Mouse (Mus musculus) spleen, embryonic (tissue): ENCODE data around the gene Trim54.

Source experiments
- CTCF ChIA-PET: fragments of 350-600 bp; sonication (Branson Sonifier 250); formaldehyde crosslinking; loops from one replicate; lab custom pipeline; 2022; lab: Charles Lee

Gene Trim54

DNA sequence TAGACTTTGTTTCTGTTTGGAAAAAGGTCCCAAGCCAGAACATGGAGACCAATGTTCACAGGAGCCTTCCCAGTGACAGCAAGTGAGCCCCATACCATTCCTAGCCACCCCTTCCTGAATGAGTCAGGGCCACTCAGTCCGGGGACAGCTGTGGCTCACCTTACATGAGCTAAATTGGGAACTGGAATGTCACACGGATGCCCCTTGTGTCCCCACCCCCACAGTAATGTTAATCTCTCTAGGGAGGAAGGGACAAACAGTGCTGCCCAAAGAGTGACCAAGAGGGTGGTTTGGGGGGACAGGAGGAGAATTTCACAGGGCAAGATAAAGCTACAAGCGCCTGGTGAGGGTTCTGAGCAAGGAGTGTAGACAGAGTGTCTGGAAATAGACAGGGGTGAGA lies at the start of gene Trim54:
Gene Trim54, plus strand, starts transcription at position 359 of the 400 bp plus-strand sequence.
- CTCF ChIA-PET = no interaction called here

DNA sequence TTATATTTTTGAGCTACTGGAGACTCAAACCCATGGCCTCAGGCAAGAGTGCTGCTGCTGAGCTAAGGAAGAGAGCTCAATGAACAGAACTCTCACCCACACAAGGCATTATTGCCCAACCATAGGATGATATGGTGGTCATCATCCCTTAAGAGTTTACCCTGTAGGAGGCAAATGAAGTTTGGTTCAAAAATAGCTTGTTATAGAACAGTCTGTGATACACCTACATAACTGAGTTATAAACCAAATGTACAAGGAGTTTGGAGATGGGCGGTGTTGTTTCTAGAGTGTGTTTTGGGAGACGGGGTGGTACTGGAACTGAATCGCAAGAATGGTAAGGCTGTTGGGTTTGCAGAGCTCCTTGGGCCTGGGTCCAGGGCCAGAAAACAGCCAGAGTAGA lies 46.7 kb upstream of the Trim54 start:
- CTCF ChIA-PET = no interaction called here

DNA sequence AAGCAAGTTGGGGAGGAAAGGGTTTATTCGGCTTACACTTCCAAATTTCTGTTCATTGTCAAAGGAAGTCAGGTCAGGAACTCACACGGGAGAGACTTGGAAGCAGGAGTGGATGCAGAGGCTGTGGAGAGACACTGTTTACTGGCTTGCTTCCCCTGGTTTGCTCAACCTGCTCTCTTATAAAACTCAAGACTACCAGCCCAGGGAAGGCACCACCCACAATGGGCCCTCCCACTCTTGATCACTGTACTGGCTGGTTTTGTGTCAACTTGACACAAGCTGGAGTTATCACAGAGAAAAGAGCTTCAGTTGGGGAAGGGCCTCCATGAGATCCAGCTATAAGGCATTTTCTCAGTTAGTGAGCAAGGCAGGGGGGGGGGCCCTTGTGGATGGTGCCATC lies 45.5 kb upstream of the Trim54 start:
- CTCF ChIA-PET = interaction anchor here (0.6 kb wide), 1 partner anchor 48 kb away, joined by 8 read pairs; no protein-coding TSS in a partner anchor

DNA sequence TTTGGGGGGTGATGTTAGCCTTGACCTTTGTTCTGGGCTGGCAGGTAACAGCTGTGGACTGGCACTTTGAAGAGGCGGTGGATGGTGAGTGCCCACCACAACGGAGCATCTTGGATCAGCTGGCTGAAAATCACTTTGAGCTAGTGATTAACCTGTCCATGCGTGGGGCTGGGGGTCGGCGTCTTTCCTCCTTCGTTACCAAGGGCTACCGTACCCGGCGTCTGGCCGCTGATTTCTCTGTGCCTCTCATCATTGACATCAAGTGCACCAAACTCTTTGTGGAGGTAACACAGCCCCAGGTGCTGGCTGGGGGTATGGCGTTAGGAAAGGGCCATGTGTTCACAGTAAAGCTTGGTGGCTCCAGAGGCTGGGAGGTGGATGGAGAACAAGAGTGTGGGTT lies 44.7 kb upstream of the Trim54 start:
- CTCF ChIA-PET = interaction anchor here (0.5 kb wide), 1 partner anchor 1725 kb away, joined by 3 read pairs; no protein-coding TSS in a partner anchor

DNA sequence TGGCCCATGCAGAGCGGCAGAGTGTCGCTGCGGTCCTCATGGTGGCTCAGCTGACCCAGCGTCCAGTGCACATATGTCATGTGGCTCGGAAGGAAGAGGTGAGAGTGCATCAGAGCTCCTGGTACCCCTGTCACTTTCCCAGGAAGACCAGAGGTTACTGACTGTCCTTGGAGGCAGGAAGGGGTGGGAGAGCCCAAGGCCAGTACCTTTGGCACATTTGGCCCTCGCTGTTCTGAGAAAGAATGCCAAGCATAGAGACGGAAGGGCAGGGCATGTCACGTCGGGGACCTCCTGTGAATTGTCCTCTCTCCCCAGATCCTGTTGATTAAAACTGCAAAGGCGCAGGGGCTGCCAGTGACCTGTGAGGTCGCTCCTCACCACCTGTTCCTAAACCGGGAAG lies 43.3 kb upstream of the Trim54 start:
- CTCF ChIA-PET = interaction anchor here (0.6 kb wide), 1 partner anchor 1405 kb away, joined by 8 read pairs; no protein-coding TSS in a partner anchor

DNA sequence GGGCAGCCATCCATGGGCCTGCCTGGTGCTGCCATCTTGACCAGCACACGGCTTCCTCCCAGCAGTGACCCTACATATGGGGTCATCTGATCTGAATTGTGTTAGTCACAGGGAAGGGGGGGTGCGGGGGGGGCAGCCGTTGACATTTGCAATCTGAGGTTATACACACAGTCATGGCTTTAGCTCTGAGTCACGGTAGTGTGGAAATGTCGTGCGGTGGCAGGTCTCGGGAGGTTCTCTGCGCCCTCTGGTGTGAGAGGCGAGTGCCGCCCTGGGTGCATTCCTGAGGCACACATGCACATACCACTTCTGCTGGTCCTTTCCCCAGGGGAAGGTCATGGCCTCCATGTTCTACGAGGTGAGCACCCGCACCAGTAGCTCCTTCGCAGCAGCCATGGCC lies 40.2 kb upstream of the Trim54 start:
- CTCF ChIA-PET = interaction anchor here (0.9 kb wide), 1 partner anchor 25 kb away, joined by 3 read pairs; no protein-coding TSS in a partner anchor

DNA sequence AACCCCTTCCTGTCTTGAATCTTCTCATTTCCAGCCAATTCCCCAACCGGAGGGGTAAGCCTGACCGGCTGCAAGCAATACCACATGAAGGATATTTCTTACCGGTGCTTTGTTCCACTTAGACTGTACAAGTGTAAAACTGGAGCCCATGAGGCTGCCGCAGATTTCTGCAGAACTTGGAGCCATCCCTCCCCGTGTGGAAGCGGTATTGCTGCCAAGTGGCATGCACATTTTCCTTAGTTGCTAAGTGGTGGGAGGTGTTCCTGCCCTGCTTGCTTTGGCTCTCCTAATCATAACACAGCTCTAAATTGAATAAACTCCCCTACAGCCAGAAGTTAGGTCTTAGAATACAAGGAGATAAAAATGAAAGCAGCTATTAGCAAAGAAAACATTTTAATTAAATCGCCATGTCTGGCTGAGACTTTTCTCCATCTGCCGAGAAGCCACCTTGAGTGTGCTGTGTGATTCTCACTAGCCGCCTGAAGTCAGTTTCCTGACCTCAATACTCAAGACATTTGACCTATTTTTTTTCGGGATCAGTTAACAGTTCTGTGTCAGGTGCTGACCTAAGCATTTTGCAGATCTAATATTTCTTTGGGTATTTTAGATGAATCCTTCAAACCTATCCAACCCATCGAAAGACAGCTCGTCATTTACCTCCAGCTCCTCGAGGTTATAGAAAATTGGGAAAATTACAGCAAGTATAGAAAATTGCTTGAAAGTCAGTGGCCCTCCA lies 36.3 kb upstream of the Trim54 start:
- CTCF ChIA-PET = no interaction called here

DNA sequence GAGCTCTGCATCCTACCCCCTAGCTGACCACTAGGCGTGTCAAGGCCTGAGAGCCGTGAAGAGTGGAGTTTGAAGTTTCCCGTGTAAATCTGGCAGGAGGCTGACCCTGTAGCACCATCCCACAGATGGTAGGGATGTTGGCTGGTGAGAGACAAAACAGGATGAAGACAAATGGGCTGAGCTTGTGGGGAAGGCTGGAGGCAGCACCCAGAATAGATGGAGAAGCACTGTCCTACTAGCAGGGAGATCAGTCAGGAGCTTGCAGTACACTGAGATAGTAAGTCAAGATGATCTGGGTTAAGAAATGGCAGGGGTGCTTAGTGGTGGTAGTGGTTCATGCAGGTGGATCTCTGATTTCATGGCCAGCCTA lies 35.7 kb upstream of the Trim54 start:
- CTCF ChIA-PET = no interaction called here

DNA sequence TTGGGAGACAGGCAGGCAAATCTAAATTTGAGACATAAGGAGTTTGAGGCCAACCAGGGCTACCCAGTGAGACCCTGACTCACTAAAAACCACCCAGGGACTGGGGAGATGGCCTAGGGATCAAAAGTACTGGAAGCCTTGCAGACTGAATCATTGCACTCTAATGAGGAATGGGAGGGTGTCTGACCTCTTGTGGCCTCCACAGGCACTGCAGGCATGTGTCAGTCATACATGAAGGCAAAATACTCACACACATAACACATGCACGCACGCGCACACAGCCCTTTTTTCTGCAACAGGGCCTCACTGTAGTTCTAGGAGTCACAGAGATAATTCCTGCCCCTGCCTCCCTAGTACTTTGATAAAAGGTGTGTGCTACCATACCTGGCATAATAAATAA lies 35.1 kb upstream of the Trim54 start:
- CTCF ChIA-PET = no interaction called here

DNA sequence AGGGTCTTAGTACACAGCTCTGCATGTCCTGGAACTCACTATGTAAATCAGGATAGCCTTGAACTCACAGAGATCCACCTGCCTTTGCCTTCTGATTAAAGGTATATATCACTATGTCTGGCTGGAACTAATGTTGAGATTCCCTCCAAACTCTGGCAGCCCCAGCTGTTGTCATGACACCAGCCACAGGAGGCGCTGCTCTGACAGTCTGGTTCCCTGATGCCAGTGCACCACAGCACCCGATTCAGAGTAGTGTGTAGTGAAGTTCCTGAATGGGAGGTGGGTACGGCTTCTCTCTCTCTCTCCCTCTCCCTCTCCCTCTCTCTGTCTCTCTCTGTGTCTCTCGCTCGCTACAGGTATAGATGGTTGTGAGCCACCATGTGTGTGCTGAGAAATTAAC lies 34.2 kb upstream of the Trim54 start:
- CTCF ChIA-PET = no interaction called here

DNA sequence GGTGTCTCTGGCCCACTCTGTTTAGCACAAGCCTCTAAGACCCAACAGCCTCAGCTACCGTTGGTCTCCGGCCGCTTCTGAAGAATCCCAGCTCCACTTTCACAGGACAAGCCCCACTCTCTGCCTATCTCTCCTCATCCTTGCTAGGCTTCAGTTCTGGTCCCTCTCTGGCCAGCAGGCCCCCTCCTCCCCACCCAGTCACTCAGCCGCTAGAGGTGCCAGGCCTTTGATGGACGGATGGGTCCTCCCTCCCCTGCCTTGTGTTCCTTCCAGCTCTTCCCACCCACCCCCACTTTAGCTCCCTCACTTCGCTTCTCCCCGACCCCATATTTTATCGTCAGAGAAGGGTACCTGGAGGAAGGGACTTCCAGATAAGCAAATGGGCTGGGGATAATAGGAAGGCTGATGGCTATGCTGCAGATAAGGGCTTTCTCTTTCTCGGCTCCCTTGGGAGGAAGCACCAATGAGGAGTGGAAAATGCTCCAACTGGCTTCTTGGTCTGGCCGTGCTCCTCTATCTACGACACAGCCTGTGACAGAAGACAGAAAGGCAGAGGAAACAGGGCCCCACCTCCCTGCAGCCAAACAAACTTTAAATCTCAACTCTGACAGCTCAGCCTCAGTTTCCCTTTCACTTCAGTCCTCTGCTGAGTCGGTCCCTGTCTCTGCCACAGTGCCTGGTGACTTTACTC lies 33.4 kb upstream of the Trim54 start:
- CTCF ChIA-PET = interaction anchor here (0.6 kb wide), 1 partner anchor 246 kb away, joined by 3 read pairs; no protein-coding TSS in a partner anchor

DNA sequence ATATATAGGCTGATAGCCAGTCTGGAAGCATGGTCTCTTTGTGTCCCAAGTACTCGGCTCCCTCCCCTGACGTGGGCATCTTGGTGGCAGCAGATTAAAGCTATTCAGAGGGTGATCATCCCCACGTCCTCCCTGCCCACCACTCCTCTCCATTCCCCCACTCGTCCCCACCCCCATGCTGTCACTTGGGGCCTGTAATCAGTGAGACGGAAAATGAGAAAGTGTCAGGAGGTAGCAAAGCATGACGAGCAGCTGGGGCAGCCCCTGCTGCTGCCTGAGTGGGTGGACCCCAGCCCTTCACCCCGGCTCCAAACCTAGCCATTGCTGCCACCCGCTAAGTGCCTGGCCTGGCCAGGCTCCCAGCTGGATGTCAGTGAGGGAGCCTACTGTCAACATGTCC lies 32.6 kb upstream of the Trim54 start:
- CTCF ChIA-PET = interaction anchor here (0.7 kb wide), 1 partner anchor 119 kb away, joined by 3 read pairs; no protein-coding TSS in a partner anchor

DNA sequence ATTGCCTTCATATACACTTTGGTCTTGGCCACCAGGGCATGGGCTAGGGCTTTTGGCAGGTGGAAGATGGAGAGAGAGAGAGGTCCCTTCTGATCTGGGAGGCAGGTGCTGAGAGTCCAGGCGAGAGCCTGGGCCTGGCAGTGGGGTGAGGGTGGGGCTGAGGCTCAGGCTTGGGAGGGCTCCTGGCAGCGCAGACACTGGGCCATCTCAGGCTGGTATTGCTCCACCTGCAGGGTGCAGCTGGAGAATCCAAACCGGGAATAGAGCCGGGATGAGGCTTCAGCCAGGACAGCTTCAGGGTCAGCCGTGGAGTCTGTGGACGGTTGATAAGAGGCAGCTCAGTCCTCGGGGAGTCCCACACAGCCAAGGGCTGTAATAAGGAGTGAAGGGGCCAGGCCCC lies 29.9 kb upstream of the Trim54 start:
- CTCF ChIA-PET = interaction anchor here (0.6 kb wide), 1 partner anchor 24 kb away, joined by 3 read pairs; no protein-coding TSS in a partner anchor

DNA sequence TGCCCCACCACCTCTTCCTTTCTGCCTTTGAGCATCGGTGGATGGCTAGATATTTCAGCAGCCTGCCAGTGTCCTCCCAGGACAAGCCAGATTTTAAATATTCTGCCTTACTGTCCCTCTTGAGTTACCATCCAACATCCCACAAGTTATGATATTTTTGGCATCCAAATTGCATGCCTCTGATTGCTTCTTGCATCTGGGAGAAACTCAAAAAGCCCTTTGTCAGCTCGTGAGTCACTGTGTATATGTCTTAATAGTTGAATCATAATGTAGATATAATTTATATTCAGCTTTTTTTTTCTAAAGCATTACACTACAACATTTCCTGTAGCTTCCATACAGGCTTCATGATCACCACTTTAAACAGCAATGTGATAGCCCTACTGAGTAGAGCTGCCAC lies 29.4 kb upstream of the Trim54 start:
- CTCF ChIA-PET = no interaction called here

DNA sequence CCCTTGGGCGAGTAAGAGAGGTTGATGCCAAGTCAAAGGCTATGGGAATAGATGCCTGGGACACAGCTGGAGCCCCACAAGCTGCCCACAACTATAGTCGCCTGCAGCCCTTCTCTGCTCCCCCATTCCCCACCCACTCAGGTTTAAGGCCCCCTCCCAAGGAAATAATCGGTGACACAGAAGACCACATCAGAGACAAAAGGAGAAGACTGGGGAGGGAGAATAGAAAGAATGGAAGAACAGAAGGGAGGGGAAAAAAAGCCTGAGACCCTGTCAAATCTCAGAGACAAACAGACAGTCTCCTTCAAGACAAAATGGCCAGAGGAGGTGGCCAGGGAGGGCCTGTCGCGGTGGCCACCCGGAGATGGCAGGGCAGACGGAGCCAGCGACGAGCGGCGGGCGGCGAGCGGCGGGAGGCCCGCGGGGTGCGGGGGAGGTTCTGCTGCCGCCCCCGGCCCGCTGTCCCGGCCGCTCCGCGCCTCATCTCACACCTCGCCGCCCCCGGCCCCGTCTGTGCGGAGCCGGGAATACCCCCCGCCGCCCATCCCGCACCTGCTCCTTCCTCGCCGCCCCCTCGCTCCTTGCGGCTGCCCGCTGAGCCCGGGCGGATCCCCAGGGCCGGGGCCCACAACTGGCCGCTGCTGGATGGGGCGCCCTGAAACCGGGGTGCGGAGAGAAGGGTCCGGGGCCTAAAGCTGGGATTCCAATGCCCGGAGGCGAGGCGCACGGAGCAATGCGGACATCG lies 24.1 kb upstream of the Trim54 start:
- CTCF ChIA-PET = no interaction called here

DNA sequence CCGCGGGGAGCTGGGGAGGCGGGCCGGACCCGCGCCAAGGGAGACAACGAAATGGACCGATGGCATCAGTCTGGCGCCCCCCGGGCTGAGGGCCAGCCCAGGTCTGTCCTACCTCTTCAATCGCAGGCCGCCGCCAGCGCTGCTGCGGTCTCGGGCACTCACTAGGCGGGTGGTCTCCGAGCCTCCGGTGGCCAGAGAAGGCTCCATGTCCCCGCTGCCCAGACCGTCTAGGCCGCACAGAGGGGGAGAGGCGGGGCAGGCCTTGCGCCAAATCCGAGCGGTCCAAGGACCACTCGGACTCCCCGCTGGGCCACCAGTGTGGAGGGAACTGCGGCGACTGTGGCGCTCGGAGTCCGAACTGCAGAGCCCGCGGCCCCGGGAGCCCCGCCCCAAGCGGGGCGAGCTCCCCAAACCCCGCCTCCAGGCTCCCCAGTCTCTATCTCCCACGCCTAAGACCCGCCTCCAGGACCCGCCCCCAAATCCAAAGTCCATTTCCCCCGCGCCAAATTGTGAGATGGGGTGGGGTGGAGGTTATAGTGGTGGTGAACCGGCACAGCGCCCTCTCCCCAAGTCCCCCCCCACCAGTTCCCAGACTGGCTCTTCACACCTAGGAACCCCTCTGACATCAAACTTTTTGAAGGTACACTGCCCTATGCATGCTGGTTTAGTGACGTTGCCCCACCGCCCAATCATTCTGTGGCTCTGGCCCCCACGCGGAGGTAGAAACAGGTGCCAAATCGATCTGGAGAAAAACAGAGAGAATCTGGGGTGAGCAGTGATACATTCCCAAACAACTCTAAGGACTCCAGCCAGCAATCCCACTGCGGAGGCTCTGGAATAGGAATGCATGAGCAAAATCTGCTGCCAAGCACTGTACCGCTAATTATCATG lies 23.1 kb upstream of the Trim54 start:
- CTCF ChIA-PET = no interaction called here

DNA sequence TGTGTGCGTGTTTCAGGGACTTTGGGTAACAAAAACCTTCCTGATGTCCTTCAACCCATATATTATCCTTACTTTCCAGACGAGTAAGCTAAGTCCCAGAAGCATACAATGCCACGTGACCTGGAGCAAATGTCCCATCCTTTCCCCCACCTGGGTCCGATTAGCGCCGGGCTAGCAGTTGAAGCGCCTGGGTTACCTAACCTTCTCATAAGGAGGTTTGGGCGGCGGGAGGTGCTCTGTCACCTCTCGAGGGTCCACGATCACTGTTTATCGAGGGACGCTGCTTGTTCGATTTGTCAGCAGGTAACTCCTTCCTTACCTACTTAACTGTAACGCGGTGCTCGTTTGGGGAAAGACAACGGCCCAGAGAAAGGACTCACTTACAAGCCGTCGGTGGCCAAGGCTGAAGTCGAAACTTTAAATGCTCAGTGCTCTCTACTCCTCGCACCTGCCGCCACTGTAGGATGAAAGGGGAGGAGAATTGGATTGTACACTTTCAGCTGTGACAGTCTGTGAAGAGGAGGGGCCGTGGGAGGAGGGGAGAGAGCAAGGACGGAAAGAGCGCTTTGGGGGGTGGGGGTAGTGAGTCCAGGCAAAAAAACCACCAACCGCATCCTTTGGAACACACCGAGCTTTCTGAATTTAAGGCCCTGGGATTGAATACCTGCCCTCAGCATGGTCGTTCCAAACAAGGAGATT lies 22.3 kb upstream of the Trim54 start:
- CTCF ChIA-PET = interaction anchor here (0.6 kb wide), 2 partner anchors 10 to 204 kb away, joined by 3 to 4 read pairs; no protein-coding TSS in a partner anchor

DNA sequence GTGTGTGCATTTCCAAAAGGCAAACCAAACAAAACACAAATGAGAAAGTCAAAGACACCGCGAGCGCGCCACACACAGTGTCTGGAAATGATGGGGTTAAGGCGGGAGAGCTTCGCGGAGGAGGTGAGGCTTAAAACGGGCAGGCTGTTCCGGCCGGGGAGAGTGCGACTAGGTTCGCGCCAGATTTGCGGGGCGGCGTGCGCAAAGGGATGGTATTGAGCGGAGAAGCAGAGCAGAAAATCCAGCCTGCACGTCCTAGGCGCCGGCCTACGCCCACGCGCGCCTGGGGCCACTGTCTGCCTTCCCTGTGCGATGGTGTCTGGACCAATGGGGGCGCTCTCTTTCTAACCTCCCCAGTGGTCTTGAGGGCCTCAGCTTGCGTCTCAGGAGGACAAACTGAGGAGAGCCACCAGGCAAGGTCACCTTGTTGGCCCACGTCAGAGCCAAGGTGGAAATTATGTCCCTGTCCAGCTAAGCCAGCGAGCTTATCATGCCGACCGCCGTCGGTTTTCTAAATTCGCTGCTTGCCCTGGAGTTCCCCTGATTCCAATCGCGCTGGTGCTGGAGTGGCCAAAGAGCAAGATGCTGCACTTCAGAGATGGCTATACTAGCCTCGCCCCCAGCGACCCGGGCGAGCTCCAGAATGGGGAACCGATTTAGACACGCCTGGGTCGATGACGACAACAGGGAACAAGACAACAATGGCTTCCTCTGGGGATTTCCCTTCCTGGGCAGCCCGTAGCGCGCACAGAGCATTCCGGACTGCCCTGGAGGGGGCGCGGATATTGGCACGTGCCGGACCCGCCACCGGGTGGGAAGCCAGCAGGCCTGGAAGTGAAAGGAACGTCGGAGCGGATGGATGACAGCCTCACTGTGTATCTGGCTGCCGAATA lies 21.5 kb upstream of the Trim54 start:
- CTCF ChIA-PET = interaction anchor here (0.6 kb wide), 1 partner anchor 11 kb away, joined by 4 read pairs; no protein-coding TSS in a partner anchor
